Mouse (Mus musculus) cortical plate, adult 2 months (tissue): ENCODE measurements around the gene Sms. TPM values are rescaled to one million over a fixed set of nuclear protein-coding genes. Genes with fewer than 3 reads are reported as not detected.

Experiments used
- H3K27ac ChIP-seq: fragments of 200-500 bp; 2 replicates; pipeline ENCODE4 v1.5.1; 2012; ENCODE audit warnings: low read length, control low read depth, inconsistent platforms; ENCODE audit not compliant: insufficient read depth
- H3K4me1 ChIP-seq: fragments of 200-500 bp; 2 replicates; pipeline ENCODE4 v1.6.1; 2011; ENCODE audit warnings: low read length; ENCODE audit not compliant: control insufficient read depth, insufficient read depth
- H3K4me3 ChIP-seq: fragments of 200-500 bp; 2 replicates; pipeline ENCODE4 v1.5.1; 2011; ENCODE audit warnings: mild to moderate bottlenecking, low read length, control low read depth; ENCODE audit not compliant: insufficient read depth
- CTCF ChIP-seq: fragments of 200-500 bp; IDR thresholded peaks from 2 replicates; pipeline ENCODE4 v1.5.1; 2011; ENCODE audit warnings: mild to moderate bottlenecking, control low read depth, low read length; ENCODE audit not compliant: insufficient read depth; ENCODE audit errors: extremely low read depth
- POLR2A ChIP-seq: fragments of 200-500 bp; IDR thresholded peaks from 2 replicates; pipeline ENCODE4 v1.6.1; 2011; ENCODE audit warnings: mild to moderate bottlenecking, low read length, control low read depth; ENCODE audit not compliant: insufficient read depth; ENCODE audit errors: extremely low read depth
- polyA plus RNA-seq: library from polyadenylated mRNA; depleted of rRNA; stranded (reverse); fragments of >200 nt; gene quantifications from 2 replicates; pipeline ENCODE4 v1.2.3, GENCODE M21; 2012; rRNA removed

Gene Sms
- polyA plus RNA-seq, 1 experiment = 66.2 TPM

- H3K4me3 ChIP-seq = no peak overlapping the region
- H3K27ac ChIP-seq = no peak overlapping the region
- no peak for TF ChIP-seq POLR2A
- TF ChIP-seq CTCF = no peak
- H3K4me1 ChIP-seq = no peaks in the 10 kb centered on the region
Measured at GRCm38 (mm10) chrX:157462716-157463115, 29.4 kb downstream of the Sms start.

- Histone ChIP-seq H3K27ac (no peak overlapping the region), H3K4me3 (no peak overlapping the region), H3K4me1 (no peaks in the 10 kb centered on the region)
- peak; percentile 84 for TF ChIP-seq CTCF
- TF ChIP-seq POLR2A = no peak
Measured at GRCm38 (mm10) chrX:157454430-157454829, 37.7 kb downstream of the Sms start.

- TF ChIP-seq CTCF (no peak), POLR2A (no peak)
- no peak overlapping the region for H3K27ac ChIP-seq
- no peak overlapping the region for H3K4me3 ChIP-seq
- no peaks in the 10 kb centered on the region for H3K4me1 ChIP-seq
Measured at GRCm38 (mm10) chrX:157449000-157449399, 43.1 kb downstream of the Sms start.

- Histone ChIP-seq H3K27ac (no peak overlapping the region), H3K4me3 (no peak overlapping the region), H3K4me1 (no peaks in the 10 kb centered on the region)
- TF ChIP-seq CTCF = no peak
- no peak for TF ChIP-seq POLR2A
Measured at GRCm38 (mm10) chrX:157447431-157447830, 44.7 kb downstream of the Sms start.

GRCm38 (mm10) chrX:157434768-157435167 is 57.3 kb downstream of the Sms start:
- no peak for TF ChIP-seq POLR2A
- no peak for TF ChIP-seq CTCF
- no peak overlapping the region for H3K4me3 ChIP-seq
- no peaks in the 10 kb centered on the region for H3K4me1 ChIP-seq
- no peak overlapping the region for H3K27ac ChIP-seq

- Histone ChIP-seq H3K4me1 (no peaks in the 10 kb centered on the region), H3K27ac (no peak overlapping the region), H3K4me3 (no peak overlapping the region)
- TF ChIP-seq POLR2A (no peak), CTCF (no peak)
Measured at GRCm38 (mm10) chrX:157419451-157419850, 72.6 kb downstream of the Sms start.

- H3K27ac ChIP-seq = no peak within 1 kb of the TSS
- no peaks in the 10 kb centered on the region for H3K4me1 ChIP-seq
- H3K4me3 ChIP-seq = no peak within 1 kb of the TSS
- TF ChIP-seq POLR2A (no peak), CTCF (no peak)
Measured at GRCm38 (mm10) chrX:157415212-157415611, 76.9 kb downstream of the Sms start, which contains the start of gene Phex. Gene Phex (minus strand): TSS chrX:157415312.

- Histone ChIP-seq H3K4me3 (no peak overlapping the region), H3K4me1 (no peaks in the 10 kb centered on the region), H3K27ac (no peak overlapping the region)
- TF ChIP-seq POLR2A (no peak), CTCF (no peak)
Measured at GRCm38 (mm10) chrX:157404919-157405318, 87.2 kb downstream of the Sms start.

Other genes with a start within 250 kb of the Sms start
- 0.21 and 0.42 TPM in 2 replicates for gene Phex, start 77.0 kb downstream of the Sms start, polyA plus RNA-seq
- 0.74 TPM in 1 of 2 replicates, not detected in the other for gene Yy2, start 76.7 kb upstream of the Sms start, polyA plus RNA-seq
- 25.1 and 26.4 TPM in 2 replicates for gene Mbtps2, start 106.4 kb upstream of the Sms start, polyA plus RNA-seq
- gene Smpx, start 206.6 kb upstream of the Sms start, polyA plus RNA-seq = not detected in 2 replicates